Comparison of ENCODE assay signal across 16 mouse cellular contexts in the genomic region with DNA sequence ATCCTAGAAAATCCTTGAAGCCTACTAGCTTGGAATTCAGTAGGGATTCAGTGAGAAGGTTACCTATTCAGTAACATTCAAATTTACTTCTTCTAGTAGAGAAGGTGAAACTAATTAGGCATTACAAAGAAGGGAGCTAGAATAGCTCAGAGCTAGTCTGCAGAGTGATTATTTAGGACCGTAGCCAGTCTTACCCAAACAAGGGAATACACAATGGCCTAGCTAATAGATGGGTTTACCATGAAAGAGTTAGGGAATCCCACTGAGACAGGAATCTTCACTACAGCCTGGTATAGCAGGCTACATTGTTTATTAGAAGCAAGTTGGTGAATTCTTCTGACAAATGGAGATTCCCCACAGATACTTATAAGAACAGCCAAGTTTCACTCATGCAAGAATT. TPM values are rescaled to one million over a fixed set of nuclear protein-coding genes. Genes with fewer than 3 reads are reported as not detected.
"Had no signal": no experiment of that assay in that cellular context is flagged by ENCODE, and none has a peak within 500 bp of the region (broad histone marks: within the 10 kb centered on the region; RNA-seq: fewer than 3 reads in every experiment).

No protein-coding gene starts in this region.

RNA-seq across cellular contexts. Expression of gene Kng2, which starts 8.7 kb away (rescaled TPM):
- polyA plus RNA-seq: limb, embryonic 10.5 days; limb, embryonic 11.5 days; limb, embryonic 12.5 days; lung, embryonic 14.5 days; lung, embryonic 16.5 days; macrophage; midbrain, embryonic 10.5 days; midbrain, embryonic 11.5 days; midbrain, embryonic 12.5 days; midbrain, embryonic 13.5 days; midbrain, embryonic 14.5 days; midbrain, embryonic 15.5 days; midbrain, embryonic 16.5 days; midbrain, postnatal 0 days; myocyte had no signal

RNA-seq across cellular contexts. Expression of gene Kng1, which starts 37.1 kb away (rescaled TPM):
- polyA plus RNA-seq: limb, embryonic 10.5 days; macrophage; midbrain, embryonic 10.5 days; midbrain, embryonic 11.5 days; midbrain, embryonic 12.5 days; midbrain, embryonic 14.5 days; midbrain, embryonic 15.5 days; midbrain, embryonic 16.5 days; midbrain, postnatal 0 days; myocyte; neural tube, embryonic 11.5 days had no signal
